Mouse (Mus musculus) limb, embryonic 13.5 days (tissue): Measurements from ENCODE around the gene Tmem56. TPM values are rescaled to one million over a fixed set of nuclear protein-coding genes. Genes with fewer than 3 reads are reported as not detected.

Source experiments
- ATAC-seq: fragments of 200-750 bp; cut with Nextera tagmentation; 2 replicates; pipeline ENCODE4 v1.8.0; 2017; ENCODE audit warnings: low read depth, moderate number of reproducible peaks, moderate TSS enrichment; ENCODE audit not compliant: low FRiP score
- H3K27ac ChIP-seq: fragments of 300-500 bp; sonication (generic); 2 replicates; pipeline ENCODE4 v1.5.1; 2015; ENCODE audit warnings: inconsistent platforms, mild to moderate bottlenecking, moderate library complexity
- H3K27me3 ChIP-seq: fragments of 300-500 bp; sonication (generic); 2 replicates; pipeline ENCODE4 v1.6.1; 2015; ENCODE audit warnings: mild to moderate bottlenecking, inconsistent platforms
- H3K36me3 ChIP-seq: fragments of 300-500 bp; sonication (generic); 2 replicates; pipeline ENCODE4 v1.6.1; 2015; ENCODE audit warnings: inconsistent platforms, mild to moderate bottlenecking, moderate library complexity
- H3K4me1 ChIP-seq: fragments of 300-500 bp; sonication (generic); 2 replicates; pipeline ENCODE4 v1.6.1; 2015; ENCODE audit warnings: inconsistent platforms
- H3K4me2 ChIP-seq: fragments of 300-500 bp; sonication (generic); replicated peaks from 2 replicates; pipeline ENCODE4 v1.6.1; 2015; ENCODE audit warnings: inconsistent platforms, mild to moderate bottlenecking, moderate library complexity
- H3K4me3 ChIP-seq: fragments of 300-500 bp; sonication (generic); 2 replicates; pipeline ENCODE4 v1.5.1; 2015; ENCODE audit warnings: moderate library complexity, mild to moderate bottlenecking, inconsistent platforms
- H3K9ac ChIP-seq: fragments of 300-500 bp; sonication (generic); 2 replicates; pipeline ENCODE4 v1.6.1; 2015; ENCODE audit warnings: mild to moderate bottlenecking, inconsistent platforms
- H3K9me3 ChIP-seq: fragments of 300-500 bp; sonication (generic); 2 replicates; pipeline ENCODE4 v1.6.1; 2016; ENCODE audit warnings: inconsistent platforms
- WGBS: fragments of 180-500 bp; shearing (Covaris S2); methylation state at CpG from one replicate; pipeline ENCODE4 v1.1.7; 2015; 5-methylcytosine and 5-hydroxymethylcytosine counted together
- polyA plus RNA-seq: library from polyadenylated mRNA; unstranded; fragments of >200 nt; fragmentation: Nextera tagmentation; extraction: Ambion mirVana; gene quantifications from 2 replicates; pipeline ENCODE4 v1.2.1, GENCODE M21; 2015

Gene Tmem56
- polyA plus RNA-seq, 1 experiment from 2014 or later = 1.0 TPM

DNA sequence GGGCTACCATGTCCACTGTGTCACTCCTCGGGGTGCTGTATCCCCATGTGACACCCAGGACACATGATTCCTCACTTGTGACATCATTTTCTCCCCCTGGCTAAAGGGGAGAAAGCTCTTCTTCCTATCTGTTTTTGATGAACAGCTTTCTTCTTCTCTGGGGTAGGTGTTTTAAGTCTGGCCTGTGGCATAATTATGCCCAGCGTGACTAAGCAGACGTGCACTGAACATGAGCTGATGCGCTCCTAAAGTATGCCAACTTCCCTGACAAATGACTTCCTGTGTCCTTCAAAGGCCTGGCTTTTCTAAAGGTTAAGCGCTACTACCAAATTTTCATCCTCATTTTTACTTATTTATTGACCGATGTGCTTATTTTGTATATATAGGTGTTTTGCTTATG, 65.9 kb downstream of the Tmem56 start:
- WGBS = 73% methylated on average over 6 of the region's 6 CpGs
- ATAC-seq = no peak
- no peak overlapping the region for H3K27ac ChIP-seq

GRCm38 (mm10) chr3:121213501-121213900, 69.4 kb downstream of the Tmem56 start:
- H3K4me3 ChIP-seq = no peak overlapping the region
- H3K27ac ChIP-seq = no peak overlapping the region
- no peak overlapping the region for H3K9ac ChIP-seq
- no peaks in the 10 kb centered on the region for H3K4me1 ChIP-seq
- ATAC-seq = no peak
- 71% methylated on average over 3 of the region's 3 CpGs for WGBS
- H3K9me3 ChIP-seq = no peaks in the 10 kb centered on the region
- no peaks in the 10 kb centered on the region for H3K36me3 ChIP-seq
- H3K4me2 ChIP-seq = no peak overlapping the region
- no peaks in the 10 kb centered on the region for H3K27me3 ChIP-seq

More for the DNA sequence above, 65.9 kb downstream of the Tmem56 start:
- Histone ChIP-seq H3K9ac (no peak overlapping the region), H3K9me3 (no peaks in the 10 kb centered on the region), H3K4me3 (no peak overlapping the region), H3K4me1 (no peaks in the 10 kb centered on the region), H3K27me3 (no peaks in the 10 kb centered on the region), H3K4me2 (no peak overlapping the region), H3K36me3 (no peaks in the 10 kb centered on the region)

DNA sequence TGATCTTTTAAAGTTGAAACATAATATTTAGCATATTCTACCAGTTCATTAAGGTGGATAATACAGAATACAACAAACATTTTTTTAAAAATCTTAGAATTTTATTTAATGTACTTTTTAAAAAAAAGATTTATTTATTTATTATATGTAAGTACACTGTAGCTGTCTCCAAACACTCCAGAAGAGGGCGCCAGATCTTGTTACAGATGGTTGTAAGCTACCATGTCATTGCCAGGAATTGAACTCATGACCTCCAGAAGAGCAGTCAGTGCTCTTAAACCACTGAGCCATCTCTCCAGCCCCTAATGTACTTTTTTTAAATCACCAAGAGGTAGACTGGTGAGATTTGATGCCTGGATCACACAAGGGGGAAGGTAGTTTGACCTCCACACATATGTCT, 70.7 kb downstream of the Tmem56 start:
- no peak overlapping the region for H3K27ac ChIP-seq
- no peak overlapping the region for H3K9ac ChIP-seq
- no peaks in the 10 kb centered on the region for H3K36me3 ChIP-seq
- H3K4me1 ChIP-seq = no peaks in the 10 kb centered on the region
- no peak overlapping the region for H3K4me3 ChIP-seq
- no peak overlapping the region for H3K4me2 ChIP-seq
- no peaks in the 10 kb centered on the region for H3K9me3 ChIP-seq
- no peak for ATAC-seq
- no peaks in the 10 kb centered on the region for H3K27me3 ChIP-seq
- 52% methylated on average over 1 of the region's 1 CpGs for WGBS

GRCm38 (mm10) chr3:121208994-121209393, 73.9 kb downstream of the Tmem56 start:
- H3K4me1 ChIP-seq = no peaks in the 10 kb centered on the region
- no peak overlapping the region for H3K9ac ChIP-seq
- no peak for ATAC-seq
- no peaks in the 10 kb centered on the region for H3K36me3 ChIP-seq
- no peak overlapping the region for H3K4me3 ChIP-seq
- 94% methylated on average over 5 of the region's 5 CpGs for WGBS
- no peak overlapping the region for H3K27ac ChIP-seq
- no peaks in the 10 kb centered on the region for H3K27me3 ChIP-seq
- no peaks in the 10 kb centered on the region for H3K9me3 ChIP-seq
- no peak overlapping the region for H3K4me2 ChIP-seq

- no peaks in the 10 kb centered on the region for H3K9me3 ChIP-seq
- H3K27me3 ChIP-seq = peaks cover 11% of the 10 kb centered on the region
- WGBS = 62% methylated on average over 19 of the region's 19 CpGs
- no peak overlapping the region for H3K9ac ChIP-seq
- ATAC-seq = no peak; the same call in 1 of the 2 replicates
- no peak overlapping the region for H3K4me3 ChIP-seq
- peaks cover 6% of the 10 kb centered on the region; the same call in 1 of the 2 replicates for H3K4me1 ChIP-seq
- no peak overlapping the region for H3K27ac ChIP-seq
- H3K36me3 ChIP-seq = no peaks in the 10 kb centered on the region
- H3K4me2 ChIP-seq = peak overlapping the region; percentile 41
These were observed 76.6 kb downstream of the Tmem56 start for GRCm38 (mm10) chr3:121206202-121206882.

- no peak overlapping the region for H3K4me3 ChIP-seq
- H3K9me3 ChIP-seq = no peaks in the 10 kb centered on the region
- no peak overlapping the region for H3K4me2 ChIP-seq
- no peak overlapping the region for H3K27ac ChIP-seq
- no peak overlapping the region for H3K9ac ChIP-seq
- H3K27me3 ChIP-seq = peaks cover 26% of the 10 kb centered on the region
- H3K4me1 ChIP-seq = peaks cover 6% of the 10 kb centered on the region; the same call in 1 of the 2 replicates
- no peak for ATAC-seq
- H3K36me3 ChIP-seq = no peaks in the 10 kb centered on the region
- WGBS = 70% methylated on average over 2 of the region's 2 CpGs
These were observed 80.3 kb downstream of the Tmem56 start for GRCm38 (mm10) chr3:121202638-121203037.

DNA sequence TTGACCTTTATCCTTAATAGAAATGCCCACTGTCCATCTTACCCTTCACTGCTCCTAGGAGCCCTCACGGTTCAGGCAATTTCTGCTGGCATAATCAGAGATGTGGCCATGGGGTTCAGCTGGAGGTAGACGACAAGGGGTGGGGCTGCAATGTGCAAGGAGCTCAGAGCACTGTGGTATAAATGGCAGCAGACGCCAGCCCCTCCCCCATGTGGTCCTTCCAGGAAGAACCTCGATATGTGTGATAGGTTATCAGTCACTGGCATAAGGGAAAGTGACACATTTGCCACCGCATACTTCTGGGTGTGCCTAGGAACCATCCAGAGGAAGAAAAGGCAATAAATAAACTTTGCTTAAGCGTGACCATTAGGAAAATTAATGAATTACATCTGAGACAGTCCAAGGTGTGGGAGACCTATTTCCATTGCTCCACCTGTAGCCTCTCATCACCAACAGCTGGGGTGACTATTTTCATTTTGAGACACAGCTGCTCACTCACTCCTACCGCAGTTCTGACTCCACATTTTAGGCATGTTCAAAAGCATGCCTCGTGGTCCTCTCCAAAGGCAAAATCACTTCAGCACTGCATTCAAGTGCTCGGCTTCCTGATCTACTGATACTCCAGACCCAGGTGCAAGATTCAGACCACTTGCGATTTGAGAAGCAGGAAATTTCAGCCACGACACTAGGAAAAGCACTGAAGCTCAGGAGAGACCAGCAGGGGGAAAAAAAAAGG, 81.7 kb downstream of the Tmem56 start:
- no peaks in the 10 kb centered on the region for H3K36me3 ChIP-seq
- H3K27ac ChIP-seq = no peak overlapping the region
- ATAC-seq = no peak
- H3K9ac ChIP-seq = no peak overlapping the region
- no peaks in the 10 kb centered on the region for H3K9me3 ChIP-seq
- peaks cover 6% of the 10 kb centered on the region; the same call in 1 of the 2 replicates for H3K4me1 ChIP-seq
- no peak overlapping the region for H3K4me3 ChIP-seq
- no peak overlapping the region for H3K4me2 ChIP-seq
- H3K27me3 ChIP-seq = peaks cover 26% of the 10 kb centered on the region
- 43% methylated on average over 11 of the region's 11 CpGs for WGBS

DNA sequence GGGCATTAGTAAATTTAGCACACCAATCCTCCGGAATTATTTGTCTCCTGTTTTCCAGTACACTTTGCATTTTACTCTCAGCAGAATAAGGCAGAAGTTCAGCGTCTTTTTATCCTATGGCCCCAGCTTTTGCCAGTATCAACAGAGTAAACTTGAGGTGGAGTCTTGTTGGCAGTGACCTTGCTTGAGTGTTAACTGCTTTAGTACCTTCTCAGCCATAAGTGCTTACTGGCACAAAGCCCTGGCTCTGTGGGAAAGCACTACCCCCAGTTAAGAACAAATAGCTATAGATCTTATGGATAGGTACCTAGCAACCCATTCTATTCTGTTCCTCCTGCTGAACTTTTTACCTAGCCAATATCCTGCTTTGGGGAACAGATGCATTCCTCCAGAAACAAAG, 93.7 kb downstream of the Tmem56 start:
- H3K9ac ChIP-seq = no peak overlapping the region
- H3K4me3 ChIP-seq = no peak overlapping the region
- no peak overlapping the region for H3K27ac ChIP-seq
- 87% methylated on average over 2 of the region's 2 CpGs for WGBS
- no peak overlapping the region for H3K4me2 ChIP-seq
- H3K9me3 ChIP-seq = no peaks in the 10 kb centered on the region
- H3K36me3 ChIP-seq = no peaks in the 10 kb centered on the region
- no peak for ATAC-seq
- H3K27me3 ChIP-seq = no peaks in the 10 kb centered on the region
- no peaks in the 10 kb centered on the region for H3K4me1 ChIP-seq

- H3K4me2 ChIP-seq = no peak overlapping the region
- no peaks in the 10 kb centered on the region for H3K27me3 ChIP-seq
- 89% methylated on average over 7 of the region's 7 CpGs for WGBS
- no peaks in the 10 kb centered on the region for H3K36me3 ChIP-seq
- no peaks in the 10 kb centered on the region for H3K9me3 ChIP-seq
- H3K4me1 ChIP-seq = no peaks in the 10 kb centered on the region
- no peak for ATAC-seq
- H3K27ac ChIP-seq = no peak overlapping the region
- H3K9ac ChIP-seq = no peak overlapping the region
- H3K4me3 ChIP-seq = no peak overlapping the region
These were observed 95.4 kb downstream of the Tmem56 start for GRCm38 (mm10) chr3:121187510-121187909.

- Histone ChIP-seq H3K4me2 (no peak overlapping the region), H3K4me3 (no peak overlapping the region), H3K27ac (no peak overlapping the region), H3K27me3 (no peaks in the 10 kb centered on the region), H3K9ac (no peak overlapping the region), H3K9me3 (no peaks in the 10 kb centered on the region), H3K36me3 (no peaks in the 10 kb centered on the region), H3K4me1 (no peaks in the 10 kb centered on the region)
- ATAC-seq = no peak
- WGBS = 90% methylated on average over 3 of the region's 3 CpGs
These were observed 96.0 kb downstream of the Tmem56 start for GRCm38 (mm10) chr3:121186925-121187324.

GRCm38 (mm10) chr3:121185197-121185596, 97.7 kb downstream of the Tmem56 start:
- Histone ChIP-seq H3K27me3 (no peaks in the 10 kb centered on the region), H3K27ac (no peak overlapping the region)

DNA sequence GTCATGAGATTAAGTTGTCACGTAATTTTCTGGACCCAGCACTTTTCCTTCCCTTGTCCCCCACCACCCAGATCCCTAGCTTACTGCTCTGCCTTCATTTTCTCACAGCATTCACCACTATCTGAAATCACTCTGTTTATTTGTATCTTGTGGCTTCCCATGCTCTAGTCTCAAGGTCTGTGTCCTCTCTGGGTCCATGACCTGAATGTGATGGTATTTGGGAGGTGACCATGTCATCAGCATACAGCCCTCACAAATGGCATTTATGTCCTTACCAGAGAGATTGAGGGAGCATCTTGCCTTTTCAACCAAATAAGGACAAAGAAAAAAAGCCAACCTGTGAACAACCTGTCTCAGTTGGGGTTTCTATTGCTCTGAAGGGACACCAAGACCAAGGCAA, 106.9 kb downstream of the Tmem56 start:
- no peaks in the 10 kb centered on the region for H3K36me3 ChIP-seq
- no peaks in the 10 kb centered on the region for H3K9me3 ChIP-seq
- H3K4me3 ChIP-seq = no peak overlapping the region
- H3K27ac ChIP-seq = no peak overlapping the region
- peaks cover 5% of the 10 kb centered on the region; the same call in 1 of the 2 replicates for H3K4me1 ChIP-seq
- H3K9ac ChIP-seq = no peak overlapping the region
- H3K4me2 ChIP-seq = no peak overlapping the region
- H3K27me3 ChIP-seq = no peaks in the 10 kb centered on the region
- ATAC-seq = no peak
- WGBS = 84% methylated on average over 1 of the region's 1 CpGs

More at GRCm38 (mm10) chr3:121185197-121185596, 97.7 kb downstream of the Tmem56 start:
- H3K9me3 ChIP-seq = no peaks in the 10 kb centered on the region
- no peak overlapping the region for H3K4me2 ChIP-seq
- 94% methylated on average over 3 of the region's 3 CpGs for WGBS
- no peaks in the 10 kb centered on the region for H3K4me1 ChIP-seq
- H3K9ac ChIP-seq = no peak overlapping the region
- H3K4me3 ChIP-seq = no peak overlapping the region
- ATAC-seq = no peak
- no peaks in the 10 kb centered on the region for H3K36me3 ChIP-seq
